Mouse (Mus musculus): ENCODE results near the gene Nos2. TPM values are rescaled to one million over a fixed set of nuclear protein-coding genes. Genes with fewer than 3 reads are reported as not detected.
"Not testable (repeated sequence)": the region's sequence is repeated elsewhere in the genome, so short reads cannot be mapped to it uniquely, and the experiment has no call there.

The Nos2 gene
- polyA plus RNA-seq, 1 experiment = 3.0 TPM

GRCm38 (mm10) chr11:78986311-78987002 lies 65.9 kb downstream of the Nos2 start:
- no peak overlapping the region for H3K4me3 ChIP-seq (ENCODE audit: low read depth, low read length)
- H3K27me3 ChIP-seq (ENCODE audit: control insufficient read depth, insufficient read depth, low read length, poor library complexity, severe bottlenecking) = no peaks in the 10 kb centered on the region
- H3K36me3 ChIP-seq (ENCODE audit: control insufficient read depth, insufficient read depth, low read length, poor library complexity, severe bottlenecking) = peaks cover 2% of the 10 kb centered on the region; the same call in 1 of the 2 replicates
- peaks cover 30% of the 10 kb centered on the region for H3K9me3 ChIP-seq (replicated peaks; ENCODE audit: control insufficient read depth, insufficient read depth, low read length, poor library complexity, severe bottlenecking)
- no peak for TF ChIP-seq EP300 (IDR thresholded peaks at IDR 0.05; ENCODE audit: insufficient read depth, low read depth, low read length)
- no peak for TF ChIP-seq POLR2A (IDR thresholded peaks at IDR 0.05; ENCODE audit: insufficient read depth, low read length)
- no peak for TF ChIP-seq CTCF (IDR thresholded peaks at IDR 0.05; ENCODE audit: low read depth, low read length)
- H3K27ac ChIP-seq (ENCODE audit: insufficient read depth, low read length) = no peak overlapping the region
- no peak overlapping the region for H3K9ac ChIP-seq (ENCODE audit: low read depth, poor library complexity, severe bottlenecking)
- H3K4me1 ChIP-seq (ENCODE audit: control insufficient read depth, insufficient read depth, low read length) = no peaks in the 10 kb centered on the region

- not testable (repeated sequence) for H3K9ac ChIP-seq (ENCODE audit: low read depth, poor library complexity, severe bottlenecking); H3K4me3 ChIP-seq (ENCODE audit: low read depth, low read length); H3K27me3 ChIP-seq (ENCODE audit: control insufficient read depth, insufficient read depth, low read length, poor library complexity, severe bottlenecking); H3K4me1 ChIP-seq (ENCODE audit: control insufficient read depth, insufficient read depth, low read length); H3K36me3 ChIP-seq (ENCODE audit: control insufficient read depth, insufficient read depth, low read length, poor library complexity, severe bottlenecking); H3K27ac ChIP-seq (ENCODE audit: insufficient read depth, low read length)
- H3K9me3 ChIP-seq (replicated peaks; ENCODE audit: control insufficient read depth, insufficient read depth, low read length, poor library complexity, severe bottlenecking) = peaks cover 34% of the 10 kb centered on the region
These were observed 68.6 kb downstream of the Nos2 start for GRCm38 (mm10) chr11:78989206-78989605.

GRCm38 (mm10) chr11:78990096-78990495 lies 69.5 kb downstream of the Nos2 start:
- H3K27me3 ChIP-seq (ENCODE audit: control insufficient read depth, insufficient read depth, low read length, poor library complexity, severe bottlenecking) = no peaks in the 10 kb centered on the region
- TF ChIP-seq EP300 (IDR thresholded peaks at IDR 0.05; ENCODE audit: insufficient read depth, low read depth, low read length) = no peak
- TF ChIP-seq POLR2A (IDR thresholded peaks at IDR 0.05; ENCODE audit: insufficient read depth, low read length) = no peak
- no peak for TF ChIP-seq CTCF (IDR thresholded peaks at IDR 0.05; ENCODE audit: low read depth, low read length)
- no peak overlapping the region for H3K4me3 ChIP-seq (ENCODE audit: low read depth, low read length)
- no peak overlapping the region for H3K27ac ChIP-seq (ENCODE audit: insufficient read depth, low read length)
- peaks cover 2% of the 10 kb centered on the region for H3K36me3 ChIP-seq (ENCODE audit: control insufficient read depth, insufficient read depth, low read length, poor library complexity, severe bottlenecking)
- no peaks in the 10 kb centered on the region for H3K4me1 ChIP-seq (ENCODE audit: control insufficient read depth, insufficient read depth, low read length)
- H3K9me3 ChIP-seq (replicated peaks; ENCODE audit: control insufficient read depth, insufficient read depth, low read length, poor library complexity, severe bottlenecking) = peaks cover 39% of the 10 kb centered on the region
- H3K9ac ChIP-seq (ENCODE audit: low read depth, poor library complexity, severe bottlenecking) = no peak overlapping the region

- not testable (repeated sequence) for H3K4me1 ChIP-seq (ENCODE audit: control insufficient read depth, insufficient read depth, low read length); H3K4me3 ChIP-seq (ENCODE audit: low read depth, low read length); H3K27me3 ChIP-seq (ENCODE audit: control insufficient read depth, insufficient read depth, low read length, poor library complexity, severe bottlenecking); H3K36me3 ChIP-seq (ENCODE audit: control insufficient read depth, insufficient read depth, low read length, poor library complexity, severe bottlenecking); H3K27ac ChIP-seq (ENCODE audit: insufficient read depth, low read length); H3K9ac ChIP-seq (ENCODE audit: low read depth, poor library complexity, severe bottlenecking)
- peaks cover 48% of the 10 kb centered on the region for H3K9me3 ChIP-seq (replicated peaks; ENCODE audit: control insufficient read depth, insufficient read depth, low read length, poor library complexity, severe bottlenecking)
These were observed 70.4 kb downstream of the Nos2 start for GRCm38 (mm10) chr11:78990875-78991543.

GRCm38 (mm10) chr11:78999118-78999517 lies 78.5 kb downstream of the Nos2 start:
- Histone ChIP-seq H3K4me1 (ENCODE audit: control insufficient read depth, insufficient read depth, low read length) (peaks cover 11% of the 10 kb centered on the region), H3K4me3 (ENCODE audit: low read depth, low read length) (no peak overlapping the region), H3K9ac (ENCODE audit: low read depth, poor library complexity, severe bottlenecking) (no peak overlapping the region), H3K27ac (ENCODE audit: insufficient read depth, low read length) (peak overlapping the region; percentile 58; the same call in 1 of the 2 replicates), H3K9me3 (replicated peaks; ENCODE audit: control insufficient read depth, insufficient read depth, low read length, poor library complexity, severe bottlenecking) (peaks cover 41% of the 10 kb centered on the region), H3K27me3 (ENCODE audit: control insufficient read depth, insufficient read depth, low read length, poor library complexity, severe bottlenecking) (no peaks in the 10 kb centered on the region), H3K36me3 (ENCODE audit: control insufficient read depth, insufficient read depth, low read length, poor library complexity, severe bottlenecking) (no peaks in the 10 kb centered on the region; the same call in 1 of the 2 replicates)
- TF ChIP-seq EP300 (IDR thresholded peaks at IDR 0.05; ENCODE audit: insufficient read depth, low read depth, low read length) (no peak), CTCF (IDR thresholded peaks at IDR 0.05; ENCODE audit: low read depth, low read length) (no peak), POLR2A (IDR thresholded peaks at IDR 0.05; ENCODE audit: insufficient read depth, low read length) (no peak)

- peaks cover 16% of the 10 kb centered on the region for H3K4me1 ChIP-seq (ENCODE audit: control insufficient read depth, insufficient read depth, low read length)
- no peak overlapping the region for H3K4me3 ChIP-seq (ENCODE audit: low read depth, low read length)
- no peaks in the 10 kb centered on the region for H3K27me3 ChIP-seq (ENCODE audit: control insufficient read depth, insufficient read depth, low read length, poor library complexity, severe bottlenecking)
- TF ChIP-seq POLR2A (IDR thresholded peaks at IDR 0.05; ENCODE audit: insufficient read depth, low read length) (no peak), EP300 (IDR thresholded peaks at IDR 0.05; ENCODE audit: insufficient read depth, low read depth, low read length) (no peak), CTCF (IDR thresholded peaks at IDR 0.05; ENCODE audit: low read depth, low read length) (no peak)
- no peaks in the 10 kb centered on the region for H3K36me3 ChIP-seq (ENCODE audit: control insufficient read depth, insufficient read depth, low read length, poor library complexity, severe bottlenecking)
- H3K27ac ChIP-seq (ENCODE audit: insufficient read depth, low read length) = peak overlapping the region; percentile 97
- H3K9ac ChIP-seq (ENCODE audit: low read depth, poor library complexity, severe bottlenecking) = peak overlapping the region; percentile 10; the same call in 1 of the 2 replicates
- H3K9me3 ChIP-seq (replicated peaks; ENCODE audit: control insufficient read depth, insufficient read depth, low read length, poor library complexity, severe bottlenecking) = peaks cover 19% of the 10 kb centered on the region
These were observed 81.3 kb downstream of the Nos2 start for GRCm38 (mm10) chr11:79001871-79002270.
